Mouse (Mus musculus) liver, embryonic 15.5 days (tissue): ENCODE data around the gene Fbxl14. TPM values are rescaled to one million over a fixed set of nuclear protein-coding genes. Genes with fewer than 3 reads are reported as not detected.

ENCODE experiments used
- ATAC-seq: fragments of 200-750 bp; cut with Nextera tagmentation; 2 replicates; pipeline ENCODE4 v1.8.0; 2017; ENCODE audit warnings: moderate number of reproducible peaks, mild to moderate bottlenecking, moderate library complexity; ENCODE audit not compliant: insufficient read depth
- H3K27ac ChIP-seq: fragments of 300-500 bp; sonication (generic); replicated peaks from 2 replicates; pipeline ENCODE4 v1.5.1; 2015; ENCODE audit warnings: mild to moderate bottlenecking, inconsistent platforms
- H3K27me3 ChIP-seq: fragments of 300-500 bp; sonication (generic); 2 replicates; pipeline ENCODE4 v1.6.1; 2015; ENCODE audit warnings: mild to moderate bottlenecking, inconsistent platforms
- H3K36me3 ChIP-seq: fragments of 300-500 bp; sonication (generic); replicated peaks from 2 replicates; pipeline ENCODE4 v1.6.1; 2015; ENCODE audit warnings: moderate library complexity, mild to moderate bottlenecking, inconsistent platforms
- H3K4me1 ChIP-seq: fragments of 300-500 bp; sonication (generic); replicated peaks from 2 replicates; pipeline ENCODE4 v1.6.1; 2015; ENCODE audit warnings: inconsistent platforms
- H3K4me2 ChIP-seq: fragments of 300-500 bp; sonication (generic); 2 replicates; pipeline ENCODE4 v1.6.1; 2015; ENCODE audit warnings: moderate library complexity, mild to moderate bottlenecking, inconsistent platforms
- H3K4me3 ChIP-seq: fragments of 300-500 bp; sonication (generic); replicated peaks from 2 replicates; pipeline ENCODE4 v1.5.1; 2015; ENCODE audit warnings: mild to moderate bottlenecking, inconsistent platforms
- H3K9ac ChIP-seq: fragments of 300-500 bp; sonication (generic); 2 replicates; pipeline ENCODE4 v1.6.1; 2015; ENCODE audit warnings: moderate library complexity, mild to moderate bottlenecking, inconsistent platforms
- H3K9me3 ChIP-seq: fragments of 300-500 bp; sonication (generic); replicated peaks from 2 replicates; pipeline ENCODE4 v1.6.1; 2016; ENCODE audit warnings: inconsistent platforms
- WGBS: fragments of 180-500 bp; shearing (Covaris S2); methylation state at CpG from one replicate; pipeline ENCODE4 v1.1.7; 2015; ENCODE audit warnings: mixed read lengths; ENCODE audit not compliant: insufficient replicate concordance; 5-methylcytosine and 5-hydroxymethylcytosine counted together
- polyA plus RNA-seq: library from polyadenylated mRNA; unstranded; fragments of >200 nt; fragmentation: Nextera tagmentation; extraction: Ambion mirVana; gene quantifications from 2 replicates; pipeline ENCODE4 v1.2.1, GENCODE M21; 2015

Gene Fbxl14
- polyA plus RNA-seq, 1 experiment from 2014 or later = 2.1 TPM

DNA sequence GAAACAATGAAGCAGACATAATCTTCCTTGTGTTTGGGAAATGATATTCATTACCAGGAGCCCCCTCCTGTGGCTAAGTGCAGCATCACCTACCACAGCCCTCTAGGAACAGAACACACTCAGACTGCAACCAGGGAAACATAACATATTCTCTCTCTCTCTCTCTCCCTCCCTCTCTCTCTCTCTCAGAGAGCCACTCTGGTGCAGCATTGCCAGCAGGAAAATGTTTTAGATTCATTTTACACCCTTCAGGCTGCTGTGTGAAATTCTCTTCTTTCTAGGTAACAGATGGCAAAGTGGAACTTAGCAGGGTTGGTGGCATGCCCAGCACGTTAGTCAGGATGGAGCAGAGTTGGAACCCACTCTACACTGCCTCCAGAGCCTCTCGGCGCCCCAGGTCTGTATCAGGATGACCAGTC lies 42.0 kb downstream of the Fbxl14 start:
- Histone ChIP-seq H3K27me3 (no peaks in the 10 kb centered on the region), H3K27ac (no peak overlapping the region), H3K9ac (no peak overlapping the region), H3K4me3 (no peak overlapping the region), H3K4me1 (no peaks in the 10 kb centered on the region), H3K9me3 (no peaks in the 10 kb centered on the region), H3K36me3 (no peaks in the 10 kb centered on the region), H3K4me2 (no peak overlapping the region)
- WGBS = 55% methylated on average over 3 of the region's 3 CpGs
- ATAC-seq = no peak

DNA sequence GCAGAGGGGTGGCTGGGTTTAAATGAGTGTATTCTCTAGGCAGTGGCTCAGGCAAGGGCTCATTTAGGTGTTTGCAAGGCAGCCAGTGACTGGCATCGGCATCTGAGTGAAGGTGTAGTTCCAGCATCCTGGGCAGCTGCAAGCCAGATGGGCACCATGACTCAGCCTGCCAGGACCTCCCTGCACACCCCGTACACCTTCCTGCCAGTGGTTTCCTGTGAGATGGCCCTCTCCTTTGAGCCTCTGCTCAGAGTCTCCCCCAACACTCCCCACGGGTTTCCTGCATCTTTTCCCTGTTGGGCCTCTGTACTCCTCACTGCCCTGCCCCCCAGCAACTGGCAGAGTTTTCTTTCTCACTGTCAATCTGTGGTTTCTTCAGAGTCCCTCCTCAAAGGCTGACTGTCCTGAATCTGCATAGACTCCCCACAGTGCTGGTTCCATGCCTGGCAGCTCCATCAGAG lies 42.5 kb downstream of the Fbxl14 start:
- Histone ChIP-seq H3K36me3 (no peaks in the 10 kb centered on the region), H3K27me3 (no peaks in the 10 kb centered on the region), H3K9ac (no peak overlapping the region), H3K4me3 (no peak overlapping the region), H3K9me3 (no peaks in the 10 kb centered on the region), H3K4me1 (no peaks in the 10 kb centered on the region), H3K27ac (no peak overlapping the region), H3K4me2 (no peak overlapping the region)
- ATAC-seq = no peak; the same call in 1 of the 2 replicates
- 18% methylated on average over 3 of the region's 3 CpGs for WGBS

DNA sequence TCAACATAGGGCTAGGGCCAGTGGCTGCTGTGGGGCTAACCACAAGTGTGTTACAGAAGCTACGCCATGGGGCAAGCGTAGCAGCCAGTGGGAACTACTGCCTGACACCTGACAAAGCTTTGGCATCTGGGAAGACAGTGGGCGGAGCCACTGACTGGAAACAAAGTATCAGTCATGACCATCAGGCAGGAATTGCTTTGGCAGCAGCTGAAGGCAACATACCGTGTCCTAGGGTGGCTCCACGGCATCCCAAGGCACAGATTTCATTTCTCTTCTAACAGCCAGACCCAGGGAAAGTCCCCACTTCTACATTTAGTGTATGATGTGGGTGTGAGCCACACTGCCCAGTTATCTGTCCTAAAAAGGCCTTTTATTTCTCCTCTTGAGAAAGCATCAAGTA lies 47.0 kb downstream of the Fbxl14 start:
- H3K4me1 ChIP-seq = no peaks in the 10 kb centered on the region
- no peaks in the 10 kb centered on the region for H3K27me3 ChIP-seq
- no peak for ATAC-seq
- no peak overlapping the region for H3K27ac ChIP-seq
- no peak overlapping the region for H3K4me3 ChIP-seq
- no peak overlapping the region for H3K4me2 ChIP-seq
- WGBS = 62% methylated on average over 5 of the region's 5 CpGs
- no peak overlapping the region for H3K9ac ChIP-seq
- H3K36me3 ChIP-seq = no peaks in the 10 kb centered on the region
- H3K9me3 ChIP-seq = no peaks in the 10 kb centered on the region

DNA sequence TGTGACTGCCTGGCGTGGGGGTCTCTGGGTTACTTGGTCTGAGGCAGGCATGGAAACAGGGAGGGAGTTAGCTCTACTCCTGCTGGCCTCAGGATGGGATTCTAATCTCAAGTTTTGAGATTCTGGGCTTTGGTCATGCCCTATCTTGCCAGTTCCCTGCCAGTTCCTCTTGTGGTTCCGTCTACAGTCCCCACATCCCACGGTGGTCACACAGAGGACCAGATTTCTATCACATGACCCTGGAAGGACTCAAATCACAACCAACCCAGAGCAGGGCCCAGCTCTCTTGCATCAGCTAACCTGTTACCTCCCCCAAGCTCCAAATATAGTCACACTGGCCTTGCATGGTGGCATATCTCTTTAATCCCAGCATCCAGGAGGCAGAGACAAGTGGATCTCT lies 50.2 kb downstream of the Fbxl14 start:
- H3K4me1 ChIP-seq = no peaks in the 10 kb centered on the region
- no peak overlapping the region for H3K9ac ChIP-seq
- ATAC-seq = no peak
- H3K36me3 ChIP-seq = no peaks in the 10 kb centered on the region
- H3K4me2 ChIP-seq = no peak overlapping the region
- 39% methylated on average over 3 of the region's 3 CpGs for WGBS
- H3K4me3 ChIP-seq = no peak overlapping the region
- H3K9me3 ChIP-seq = no peaks in the 10 kb centered on the region
- no peaks in the 10 kb centered on the region for H3K27me3 ChIP-seq
- H3K27ac ChIP-seq = no peak overlapping the region

Other genes starting within 250 kb of the Fbxl14 start
- not detected in 2 replicates for gene Cacna2d4, start 243.1 kb upstream of the Fbxl14 start, polyA plus RNA-seq
- gene Lrtm2, start 148.9 kb upstream of the Fbxl14 start, polyA plus RNA-seq = 0.15 TPM in 1 of 2 replicates, not detected in the other
- gene Adipor2, start 62.0 kb upstream of the Fbxl14 start, polyA plus RNA-seq = 36.5 and 38.5 TPM in 2 replicates
- 0.30 and 0.41 TPM in 2 replicates for gene Wnt5b, start 64.7 kb downstream of the Fbxl14 start, polyA plus RNA-seq